Mouse (Mus musculus): Measurements from ENCODE around the gene 1700122O11Rik. TPM values are rescaled to one million over a fixed set of nuclear protein-coding genes. Genes with fewer than 3 reads are reported as not detected.

The 1700122O11Rik gene
- not detected in 2 replicates for polyA plus RNA-seq (2015; fragmentation: Nextera tagmentation; extraction: Ambion mirVana)

DNA sequence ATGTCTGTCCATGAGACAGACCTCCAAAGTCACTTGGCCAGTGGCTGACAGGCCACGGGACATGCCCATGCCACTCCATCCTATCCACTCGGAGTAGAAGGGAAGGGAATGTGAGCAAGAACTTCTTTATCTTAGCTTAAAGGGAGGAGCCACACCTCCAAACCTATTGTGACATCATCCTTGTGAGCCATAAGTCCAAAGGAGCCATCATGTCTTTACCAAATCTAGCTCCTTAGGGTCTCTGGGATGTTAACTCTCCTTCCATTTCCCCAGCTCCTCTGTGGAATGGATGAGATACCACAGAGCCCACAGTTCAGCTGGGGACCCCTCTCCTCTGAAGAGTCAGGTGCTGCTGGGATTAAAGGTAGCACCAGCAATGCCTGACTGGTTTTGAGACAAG, at the start of gene 1700122O11Rik:
TSS of gene 1700122O11Rik (minus strand) at position 101 of the 400 bp plus-strand sequence.
- no peak within 1 kb of the TSS for H3K4me2 ChIP-seq
- ATAC-seq (ENCODE audit: extremely low read depth, insufficient number of reproducible peaks, low FRiP score, low TSS enrichment), result no peak
- no peaks in the 10 kb centered on the region for H3K9me3 ChIP-seq
- no peak within 1 kb of the TSS for H3K4me3 ChIP-seq
- WGBS, result 79% methylated on average over 2 of the region's 2 CpGs
- no peak within 1 kb of the TSS for H3K9ac ChIP-seq
- H3K27me3 ChIP-seq (replicated peaks), result no peaks in the 10 kb centered on the region
- no peaks in the 10 kb centered on the region for H3K36me3 ChIP-seq
- H3K4me1 ChIP-seq, result peaks cover 34% of the 10 kb centered on the region
- H3K27ac ChIP-seq (replicated peaks), result no peak within 1 kb of the TSS

DNA sequence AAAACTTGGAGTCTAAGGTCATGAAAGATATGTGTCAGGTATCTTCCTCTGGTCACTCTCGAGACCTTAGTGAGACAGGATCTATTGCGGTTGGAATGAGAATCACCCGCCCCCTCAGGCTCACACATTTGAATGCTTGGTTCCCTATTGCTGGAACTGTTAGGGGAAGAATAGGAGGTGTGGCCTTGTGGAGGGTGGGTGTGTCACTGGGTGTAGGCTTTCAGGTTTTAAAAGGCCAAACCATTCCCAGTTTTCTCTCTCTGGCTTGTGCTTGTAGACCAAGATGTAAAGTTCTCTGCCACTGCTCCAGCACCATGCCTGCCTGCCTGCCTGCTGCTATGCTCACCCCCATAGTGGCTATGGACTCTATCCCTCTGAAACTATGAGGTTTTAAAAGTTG, 42.5 kb upstream of the 1700122O11Rik start:
- ATAC-seq (ENCODE audit: extremely low read depth, insufficient number of reproducible peaks, low FRiP score, low TSS enrichment), result no peak
- Histone ChIP-seq H3K4me3 (no peak overlapping the region), H3K9ac (no peak overlapping the region), H3K4me1 (no peaks in the 10 kb centered on the region), H3K36me3 (no peaks in the 10 kb centered on the region), H3K4me2 (no peak overlapping the region), H3K9me3 (no peaks in the 10 kb centered on the region), H3K27me3 (replicated peaks) (no peaks in the 10 kb centered on the region), H3K27ac (replicated peaks) (no peak overlapping the region)
- 40% methylated on average over 3 of the region's 3 CpGs for WGBS

DNA sequence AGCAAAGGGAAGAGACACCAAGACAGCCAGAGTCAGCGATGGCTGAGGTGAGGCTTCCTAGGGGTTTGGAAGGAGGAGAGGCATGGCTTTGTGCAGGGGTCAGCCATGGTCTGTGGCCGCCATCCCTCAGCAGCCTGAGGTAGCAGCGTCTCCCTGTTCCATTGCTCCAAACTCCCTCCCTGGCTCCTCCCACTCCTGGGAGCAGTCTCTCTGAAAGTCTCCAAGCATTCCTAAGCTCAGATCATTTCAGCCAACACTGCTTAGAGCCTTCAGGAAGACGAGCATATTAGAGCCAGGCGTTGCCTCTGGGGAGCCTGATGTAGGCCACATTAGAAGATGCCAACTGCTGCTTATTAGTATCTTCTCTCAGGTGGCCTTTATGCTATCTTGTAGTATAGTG, 29.6 kb upstream of the 1700122O11Rik start:
- Histone ChIP-seq H3K4me2 (no peak overlapping the region), H3K9me3 (no peaks in the 10 kb centered on the region), H3K27me3 (replicated peaks) (peaks cover 17% of the 10 kb centered on the region), H3K27ac (replicated peaks) (no peak overlapping the region), H3K4me1 (peaks cover 8% of the 10 kb centered on the region), H3K36me3 (no peaks in the 10 kb centered on the region), H3K9ac (no peak overlapping the region), H3K4me3 (no peak overlapping the region)
- 26% methylated on average over 5 of the region's 5 CpGs for WGBS
- ATAC-seq (ENCODE audit: extremely low read depth, insufficient number of reproducible peaks, low FRiP score, low TSS enrichment), result no peak

DNA sequence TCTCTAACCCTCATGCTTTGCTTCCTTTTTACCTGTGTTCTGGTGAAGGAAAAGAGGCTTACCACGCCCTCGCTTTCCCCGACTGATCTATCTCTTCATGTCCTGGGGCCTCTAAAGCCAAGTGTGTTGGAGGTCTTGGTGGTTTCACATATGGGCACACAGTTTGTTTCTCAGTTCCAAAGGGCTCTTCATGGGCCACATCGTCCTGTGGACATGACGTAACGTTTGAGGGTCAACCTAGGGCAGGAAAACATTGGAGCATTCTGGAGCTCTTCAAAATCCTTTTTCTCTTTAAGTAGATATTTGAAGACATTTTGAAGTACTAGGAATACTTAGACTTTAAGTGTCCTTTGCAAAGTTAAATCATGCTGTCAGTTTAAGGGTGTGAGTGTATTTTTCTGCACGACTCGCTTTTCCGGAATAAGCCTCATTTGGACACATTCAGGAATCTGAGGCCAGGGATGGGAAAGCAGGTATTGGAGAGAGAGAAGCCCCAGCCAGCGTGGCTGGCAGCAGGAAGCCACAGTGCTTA, 29.1 kb upstream of the 1700122O11Rik start:
- WGBS, result 67% methylated on average over 10 of the region's 10 CpGs
- Histone ChIP-seq H3K36me3 (no peaks in the 10 kb centered on the region), H3K4me2 (no peak overlapping the region), H3K9me3 (no peaks in the 10 kb centered on the region), H3K9ac (no peak overlapping the region), H3K4me1 (peaks cover 8% of the 10 kb centered on the region), H3K27me3 (replicated peaks) (peaks cover 17% of the 10 kb centered on the region), H3K4me3 (no peak overlapping the region), H3K27ac (replicated peaks) (no peak overlapping the region)
- ATAC-seq (ENCODE audit: extremely low read depth, insufficient number of reproducible peaks, low FRiP score, low TSS enrichment), result no peak

DNA sequence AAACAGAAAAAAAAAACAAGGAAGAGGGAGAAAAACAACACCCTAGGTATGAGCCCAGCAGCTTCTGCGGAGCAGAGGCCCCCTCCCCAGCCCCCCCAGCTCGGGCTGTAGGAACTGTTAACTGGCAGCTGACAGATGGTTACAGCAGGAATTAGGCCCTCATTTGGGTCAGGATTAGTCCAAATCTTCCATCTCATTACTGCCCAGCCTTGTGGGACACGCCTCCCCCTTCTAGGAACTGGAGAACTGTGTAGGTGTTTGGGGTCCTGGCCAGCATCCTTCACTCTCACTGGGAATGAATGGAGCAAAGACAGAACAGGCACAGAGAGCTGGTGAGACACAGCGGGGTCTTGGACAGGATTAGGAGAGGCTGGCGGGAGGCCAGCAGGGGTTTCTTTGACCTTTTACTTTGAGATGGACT, 27.0 kb upstream of the 1700122O11Rik start:
- no peak overlapping the region for H3K4me3 ChIP-seq
- H3K9me3 ChIP-seq, result no peaks in the 10 kb centered on the region
- no peak overlapping the region for H3K9ac ChIP-seq
- peaks cover 8% of the 10 kb centered on the region for H3K4me1 ChIP-seq
- no peak overlapping the region for H3K4me2 ChIP-seq
- no peaks in the 10 kb centered on the region for H3K36me3 ChIP-seq
- H3K27ac ChIP-seq (replicated peaks), result no peak overlapping the region
- 42% methylated on average over 5 of the region's 5 CpGs for WGBS
- ATAC-seq (ENCODE audit: extremely low read depth, insufficient number of reproducible peaks, low FRiP score, low TSS enrichment), result no peak
- H3K27me3 ChIP-seq (replicated peaks), result peaks cover 17% of the 10 kb centered on the region

DNA sequence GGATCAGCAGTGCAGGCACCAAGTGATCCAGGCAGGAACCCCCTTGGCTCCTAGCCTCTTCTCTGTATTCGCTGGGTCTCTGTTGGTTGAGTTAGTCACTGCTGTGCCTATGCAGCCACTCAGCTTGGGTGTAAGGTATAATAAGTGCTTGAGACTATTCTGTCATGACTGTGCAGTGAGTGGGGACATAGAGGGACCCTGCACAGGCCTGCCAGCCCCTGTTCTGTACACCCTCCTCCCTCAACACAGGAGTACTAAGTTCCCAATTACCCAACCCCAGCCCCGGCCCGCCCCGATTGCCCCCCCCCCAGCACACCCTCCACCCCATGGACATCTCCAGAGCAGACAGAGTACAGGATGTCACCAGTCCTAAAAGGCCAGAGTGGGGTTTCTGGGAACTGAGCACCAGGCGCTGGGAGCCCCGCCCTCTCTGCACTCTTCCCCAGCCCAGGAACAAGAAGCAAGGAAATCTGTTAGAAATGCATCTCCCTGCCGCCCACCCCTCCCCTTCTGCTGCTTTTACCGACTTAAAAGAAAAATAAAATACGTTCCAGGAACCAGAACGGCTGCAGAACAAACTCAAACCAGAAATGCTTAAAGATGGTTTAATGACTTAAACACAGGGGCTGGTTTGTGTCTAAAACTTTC, 26.2 kb upstream of the 1700122O11Rik start:
- Histone ChIP-seq H3K27ac (replicated peaks) (no peak overlapping the region), H3K9me3 (no peaks in the 10 kb centered on the region), H3K36me3 (no peaks in the 10 kb centered on the region), H3K27me3 (replicated peaks) (peaks cover 21% of the 10 kb centered on the region), H3K9ac (no peak overlapping the region), H3K4me2 (no peak overlapping the region), H3K4me3 (no peak overlapping the region), H3K4me1 (peaks cover 8% of the 10 kb centered on the region)
- no peak for ATAC-seq (ENCODE audit: extremely low read depth, insufficient number of reproducible peaks, low FRiP score, low TSS enrichment)
- WGBS, result 31% methylated on average over 9 of the region's 10 CpGs

DNA sequence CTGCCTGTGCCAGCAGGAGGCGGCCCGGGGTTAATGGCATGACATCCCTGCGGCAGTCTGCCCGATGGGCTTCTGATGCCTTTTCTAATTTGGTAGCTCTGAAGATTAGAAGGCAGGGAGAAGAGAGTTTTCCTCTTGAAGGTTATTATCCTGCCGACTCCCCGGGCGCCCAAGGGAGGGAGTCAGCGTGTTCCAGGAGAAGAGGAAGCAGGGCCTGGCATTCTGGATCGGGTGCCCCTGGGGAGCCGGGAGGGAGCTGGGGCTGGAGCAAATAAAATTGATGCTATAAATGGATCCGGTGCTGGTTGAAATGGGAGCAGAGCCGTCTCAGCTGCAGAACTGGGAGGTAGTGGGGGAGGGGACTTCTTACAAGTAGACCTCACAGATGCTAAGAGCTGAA, 19.3 kb upstream of the 1700122O11Rik start:
- H3K4me2 ChIP-seq, result peak overlapping the region; percentile 58
- H3K27me3 ChIP-seq (replicated peaks), result peaks cover 52% of the 10 kb centered on the region
- no peaks in the 10 kb centered on the region for H3K36me3 ChIP-seq
- peak overlapping the region; percentile 27 for H3K4me3 ChIP-seq
- no peak for ATAC-seq (ENCODE audit: extremely low read depth, insufficient number of reproducible peaks, low FRiP score, low TSS enrichment)
- H3K27ac ChIP-seq (replicated peaks), result no peak overlapping the region
- peaks cover 19% of the 10 kb centered on the region for H3K4me1 ChIP-seq
- 3% methylated on average over 12 of the region's 12 CpGs for WGBS
- H3K9ac ChIP-seq, result peak overlapping the region; percentile 64
- H3K9me3 ChIP-seq, result peaks cover 4% of the 10 kb centered on the region; the same call in 1 of the 2 replicates

DNA sequence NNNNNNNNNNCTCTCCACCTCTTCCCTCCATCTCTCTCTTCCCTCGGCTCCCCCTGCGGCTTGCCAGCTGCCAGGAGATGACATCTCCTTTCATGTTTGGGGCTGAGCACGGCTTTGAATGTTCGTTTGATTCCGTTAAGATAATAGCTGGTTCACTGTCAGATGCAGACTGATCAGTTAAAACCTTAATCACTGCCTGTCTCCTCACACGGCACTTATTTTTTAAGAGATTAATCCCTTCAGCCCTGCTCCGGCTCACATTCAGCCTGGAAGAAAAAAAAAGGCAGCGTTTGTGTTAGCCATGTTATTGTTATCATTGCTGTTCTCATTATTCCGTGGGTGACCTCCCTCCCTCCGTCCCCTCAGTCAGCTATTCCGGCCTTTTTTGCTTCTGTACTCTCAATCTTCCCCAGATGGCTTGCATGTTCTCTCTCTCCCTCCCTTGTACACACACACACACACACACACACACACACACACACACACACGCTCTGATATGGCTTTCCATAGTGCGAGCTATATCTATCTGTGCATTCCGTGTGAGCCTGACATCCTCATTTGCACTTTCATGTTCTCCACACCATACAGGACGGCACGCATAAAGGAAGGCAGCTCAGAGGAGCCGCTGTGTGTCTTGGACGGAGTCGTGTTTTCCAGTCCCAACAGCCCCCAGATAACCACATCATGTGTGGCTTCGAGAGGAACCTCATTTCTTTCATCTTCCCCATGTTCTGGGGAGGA, 17.2 kb upstream of the 1700122O11Rik start:
- Histone ChIP-seq H3K27me3 (replicated peaks) (peaks cover 67% of the 10 kb centered on the region), H3K36me3 (no peaks in the 10 kb centered on the region), H3K4me1 (peaks cover 19% of the 10 kb centered on the region), H3K9me3 (peaks cover 4% of the 10 kb centered on the region; the same call in 1 of the 2 replicates), H3K4me2 (peak overlapping the region; percentile 31), H3K27ac (replicated peaks) (no peak overlapping the region), H3K9ac (no peak overlapping the region), H3K4me3 (no peak overlapping the region)
- ATAC-seq (ENCODE audit: extremely low read depth, insufficient number of reproducible peaks, low FRiP score, low TSS enrichment), result no peak
- WGBS, result 40% methylated on average over 19 of the region's 20 CpGs

DNA sequence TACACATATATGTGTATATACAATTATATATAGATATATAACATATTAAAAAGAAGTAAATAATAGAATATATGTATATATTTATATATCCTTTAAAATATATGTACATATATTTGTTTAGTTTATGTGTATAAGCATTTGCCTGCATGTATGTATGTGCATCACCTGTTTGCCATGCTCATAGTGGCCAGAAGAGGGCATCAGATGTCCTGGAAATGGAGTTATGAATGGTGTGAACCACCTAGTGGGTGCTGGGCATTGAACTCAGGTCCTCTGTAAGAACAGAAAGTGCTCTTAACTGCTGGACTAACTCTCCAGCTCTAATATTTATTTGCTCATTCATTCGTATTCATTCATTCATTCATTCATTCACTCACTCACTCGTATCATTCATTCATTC, 15.6 kb upstream of the 1700122O11Rik start:
- 69% methylated on average over 2 of the region's 2 CpGs for WGBS

DNA sequence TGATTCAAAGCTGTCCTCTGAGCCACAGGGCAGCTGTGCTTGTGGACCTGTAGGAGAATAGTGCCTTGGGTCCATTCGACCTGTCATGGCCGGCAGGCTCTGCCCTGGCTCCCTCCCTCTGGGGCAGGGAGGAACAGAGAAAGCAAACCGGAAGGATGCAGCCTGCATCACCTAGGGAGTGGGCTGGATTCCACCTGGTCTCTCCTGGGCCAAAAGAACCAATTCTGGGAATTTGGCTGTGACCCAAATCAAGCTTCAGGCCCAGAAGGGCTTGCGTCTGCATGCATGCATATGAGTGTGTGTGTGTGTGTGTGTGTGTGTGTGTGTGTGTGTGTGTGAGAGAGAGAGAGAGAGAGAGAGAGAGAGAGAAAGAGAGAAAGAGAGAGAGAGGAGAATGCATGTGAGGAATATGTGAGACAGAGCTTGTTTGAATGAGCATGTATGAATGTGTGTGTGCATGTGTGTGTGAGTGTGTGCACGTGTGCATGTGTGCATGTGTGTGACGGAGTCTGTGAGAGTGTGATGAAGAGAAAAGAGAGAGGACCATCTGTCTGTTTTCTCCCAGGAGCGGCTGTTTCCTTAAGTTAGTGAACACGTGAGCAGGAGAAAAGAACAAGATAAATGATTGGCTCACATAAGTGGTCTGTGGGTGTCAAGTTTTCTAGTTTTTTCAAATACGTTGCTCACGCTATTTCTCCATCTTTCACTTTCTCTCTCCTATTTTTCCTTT, 14.4 kb upstream of the 1700122O11Rik start:
- no peak overlapping the region for H3K4me2 ChIP-seq
- WGBS, result 71% methylated on average over 10 of the region's 10 CpGs
- peaks cover 12% of the 10 kb centered on the region for H3K4me1 ChIP-seq
- H3K4me3 ChIP-seq, result no peak overlapping the region
- H3K27me3 ChIP-seq (replicated peaks), result peaks cover 51% of the 10 kb centered on the region
- no peaks in the 10 kb centered on the region for H3K36me3 ChIP-seq
- no peak overlapping the region for H3K9ac ChIP-seq
- peaks cover 4% of the 10 kb centered on the region; the same call in 1 of the 2 replicates for H3K9me3 ChIP-seq
- ATAC-seq (ENCODE audit: extremely low read depth, insufficient number of reproducible peaks, low FRiP score, low TSS enrichment), result no peak
- no peak overlapping the region for H3K27ac ChIP-seq (replicated peaks)

More for the DNA sequence above, 15.6 kb upstream of the 1700122O11Rik start:
- Histone ChIP-seq H3K36me3 (no peaks in the 10 kb centered on the region), H3K4me3 (no peak overlapping the region), H3K4me2 (no peak overlapping the region), H3K9ac (no peak overlapping the region), H3K27ac (replicated peaks) (no peak overlapping the region), H3K9me3 (peaks cover 4% of the 10 kb centered on the region; the same call in 1 of the 2 replicates), H3K4me1 (peaks cover 19% of the 10 kb centered on the region), H3K27me3 (replicated peaks) (peaks cover 60% of the 10 kb centered on the region)
- ATAC-seq (ENCODE audit: extremely low read depth, insufficient number of reproducible peaks, low FRiP score, low TSS enrichment), result no peak
